Mouse (Mus musculus) hindbrain, embryonic 12.5 days (tissue): ENCODE results near the gene Pgf. TPM values are rescaled to one million over a fixed set of nuclear protein-coding genes. Genes with fewer than 3 reads are reported as not detected.
A peak's percentile ranks its signal among the peaks of the same experiment; 100 is the strongest.

Experiments used
- ATAC-seq: fragments of 200-750 bp; cut with Nextera tagmentation; 2 replicates; pipeline ENCODE4 v1.8.0; 2017; ENCODE audit warnings: moderate TSS enrichment; ENCODE audit not compliant: low FRiP score
- H3K27ac ChIP-seq: fragments of 300-500 bp; sonication (generic); 2 replicates; pipeline ENCODE4 v1.5.1; 2016; ENCODE audit warnings: mild to moderate bottlenecking
- H3K27me3 ChIP-seq: fragments of 300-500 bp; sonication (generic); 2 replicates; pipeline ENCODE4 v1.6.1; 2016; ENCODE audit warnings: mild to moderate bottlenecking
- H3K36me3 ChIP-seq: fragments of 300-500 bp; sonication (generic); 2 replicates; pipeline ENCODE4 v1.6.1; 2016; ENCODE audit warnings: mild to moderate bottlenecking
- H3K4me1 ChIP-seq: fragments of 300-500 bp; sonication (generic); 2 replicates; pipeline ENCODE4 v1.6.1; 2016
- H3K4me2 ChIP-seq: fragments of 300-500 bp; sonication (generic); replicated peaks from 2 replicates; pipeline ENCODE4 v1.6.1; 2016; ENCODE audit warnings: mild to moderate bottlenecking
- H3K4me3 ChIP-seq: fragments of 300-500 bp; sonication (generic); 2 replicates; pipeline ENCODE4 v1.5.1; 2016; ENCODE audit warnings: mild to moderate bottlenecking
- H3K9ac ChIP-seq: fragments of 300-500 bp; sonication (generic); 2 replicates; pipeline ENCODE4 v1.6.1; 2016; ENCODE audit warnings: mild to moderate bottlenecking, moderate library complexity
- H3K9me3 ChIP-seq: fragments of 300-500 bp; sonication (generic); replicated peaks from 2 replicates; pipeline ENCODE4 v1.6.1; 2016; ENCODE audit warnings: mild to moderate bottlenecking
- WGBS: fragments of 180-500 bp; shearing (Covaris S2); methylation state at CpG from one replicate; pipeline ENCODE4 v1.1.7; 2016; 5-methylcytosine and 5-hydroxymethylcytosine counted together
- polyA plus RNA-seq: library from polyadenylated mRNA; unstranded; fragments of >200 nt; fragmentation: Nextera tagmentation; extraction: Ambion mirVana; gene quantifications from 2 replicates; pipeline ENCODE4 v1.2.1, GENCODE M21; 2016

The Pgf gene
- polyA plus RNA-seq, 1 experiment from 2014 or later: 10.6 TPM

GRCm38 (mm10) chr12:85200929-85201829, 23.6 kb upstream of the Pgf start:
- H3K4me2 ChIP-seq: peak overlapping the region; percentile 24
- no peaks in the 10 kb centered on the region for H3K36me3 ChIP-seq
- H3K4me1 ChIP-seq: peaks cover 23% of the 10 kb centered on the region
- H3K4me3 ChIP-seq: no peak overlapping the region
- peak overlapping the region; percentile 36 for H3K9ac ChIP-seq
- ATAC-seq: peak; percentile 45
- 27% methylated on average over 24 of the region's 24 CpGs for WGBS
- peaks cover 10% of the 10 kb centered on the region; the same call in 1 of the 2 replicates for H3K27me3 ChIP-seq
- peak overlapping the region; percentile 53 for H3K27ac ChIP-seq
- H3K9me3 ChIP-seq: no peaks in the 10 kb centered on the region

GRCm38 (mm10) chr12:85199954-85200353, 22.4 kb upstream of the Pgf start:
- Histone ChIP-seq H3K27ac (no peak overlapping the region), H3K27me3 (peaks cover 10% of the 10 kb centered on the region; the same call in 1 of the 2 replicates), H3K9me3 (no peaks in the 10 kb centered on the region), H3K9ac (no peak overlapping the region), H3K4me2 (no peak overlapping the region), H3K36me3 (no peaks in the 10 kb centered on the region), H3K4me3 (no peak overlapping the region), H3K4me1 (peaks cover 25% of the 10 kb centered on the region)
- no peak for ATAC-seq
- 64% methylated on average over 1 of the region's 1 CpGs for WGBS

DNA sequence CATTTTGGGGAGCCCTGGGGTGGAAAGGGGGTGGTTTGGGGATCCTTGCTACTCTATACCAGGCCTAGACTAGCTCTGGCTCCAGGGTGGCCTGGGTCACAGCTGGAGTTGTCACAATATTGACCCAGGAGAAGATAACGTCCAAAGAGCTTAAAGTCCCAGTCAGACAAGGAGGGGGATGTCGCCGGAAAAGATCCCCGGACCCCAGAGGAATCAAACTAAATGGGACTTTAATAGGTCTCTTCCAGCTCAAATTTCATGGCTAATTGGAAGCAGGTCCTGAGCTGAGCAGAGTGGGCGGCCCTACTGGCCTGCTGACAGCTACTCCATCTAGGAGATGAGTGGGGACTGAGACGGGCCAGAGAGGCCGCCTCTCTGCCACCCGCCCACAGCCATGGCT, 20.3 kb upstream of the Pgf start:
- no peak overlapping the region for H3K4me2 ChIP-seq
- H3K36me3 ChIP-seq: no peaks in the 10 kb centered on the region
- peaks cover 10% of the 10 kb centered on the region; the same call in 1 of the 2 replicates for H3K27me3 ChIP-seq
- H3K9ac ChIP-seq: no peak overlapping the region
- H3K27ac ChIP-seq: no peak overlapping the region
- WGBS: 33% methylated on average over 8 of the region's 8 CpGs
- H3K4me1 ChIP-seq: peaks cover 33% of the 10 kb centered on the region
- no peak for ATAC-seq
- no peak overlapping the region for H3K4me3 ChIP-seq
- no peaks in the 10 kb centered on the region for H3K9me3 ChIP-seq

- Histone ChIP-seq H3K4me1 (peaks cover 38% of the 10 kb centered on the region), H3K36me3 (no peaks in the 10 kb centered on the region), H3K9me3 (no peaks in the 10 kb centered on the region), H3K27ac (no peak overlapping the region), H3K9ac (no peak overlapping the region), H3K27me3 (peaks cover 10% of the 10 kb centered on the region; the same call in 1 of the 2 replicates), H3K4me3 (no peak overlapping the region), H3K4me2 (no peak overlapping the region)
- WGBS: 67% methylated on average over 7 of the region's 7 CpGs
- ATAC-seq: no peak
These were observed 19.8 kb upstream of the Pgf start for GRCm38 (mm10) chr12:85197371-85197770.

DNA sequence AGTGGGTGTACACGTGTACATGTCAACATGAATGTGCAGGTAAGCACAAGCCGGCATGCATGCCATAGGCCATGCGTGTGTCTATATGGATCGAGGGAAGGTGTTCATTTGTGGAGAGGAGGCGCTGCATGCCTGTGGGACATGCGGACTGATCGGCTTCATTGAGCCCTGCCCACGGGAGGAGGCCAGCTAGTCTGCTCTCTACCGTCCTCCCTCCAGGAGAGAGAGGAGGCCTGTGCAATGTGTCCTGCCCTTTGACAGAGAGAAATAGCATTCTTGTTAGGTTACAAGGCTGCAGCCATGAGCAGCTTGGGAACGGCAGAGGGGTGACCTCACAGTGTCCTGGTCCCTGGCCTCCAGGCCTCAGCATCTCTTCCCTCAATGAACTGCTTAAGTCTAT, 18.6 kb upstream of the Pgf start:
- Histone ChIP-seq H3K4me1 (peaks cover 32% of the 10 kb centered on the region), H3K9ac (no peak overlapping the region), H3K27ac (no peak overlapping the region), H3K4me3 (no peak overlapping the region), H3K27me3 (peaks cover 10% of the 10 kb centered on the region; the same call in 1 of the 2 replicates), H3K36me3 (no peaks in the 10 kb centered on the region), H3K4me2 (no peak overlapping the region), H3K9me3 (no peaks in the 10 kb centered on the region)
- no peak for ATAC-seq
- WGBS: 83% methylated on average over 10 of the region's 10 CpGs

- no peak overlapping the region for H3K9ac ChIP-seq
- H3K27ac ChIP-seq: no peak overlapping the region
- H3K36me3 ChIP-seq: no peaks in the 10 kb centered on the region
- H3K4me3 ChIP-seq: no peak overlapping the region
- H3K27me3 ChIP-seq: peaks cover 8% of the 10 kb centered on the region; the same call in 1 of the 2 replicates
- 89% methylated on average over 5 of the region's 5 CpGs for WGBS
- H3K9me3 ChIP-seq: no peaks in the 10 kb centered on the region
- H3K4me1 ChIP-seq: peaks cover 24% of the 10 kb centered on the region
- no peak overlapping the region for H3K4me2 ChIP-seq
- ATAC-seq: no peak
These were observed 17.5 kb upstream of the Pgf start for GRCm38 (mm10) chr12:85195086-85195485.

- H3K9me3 ChIP-seq: no peaks in the 10 kb centered on the region
- no peak overlapping the region for H3K9ac ChIP-seq
- H3K4me3 ChIP-seq: no peak overlapping the region
- ATAC-seq: peak; percentile 17; the same call in 1 of the 2 replicates
- no peaks in the 10 kb centered on the region for H3K36me3 ChIP-seq
- WGBS: 58% methylated on average over 4 of the region's 4 CpGs
- H3K4me2 ChIP-seq: no peak overlapping the region
- H3K4me1 ChIP-seq: peaks cover 24% of the 10 kb centered on the region
- peaks cover 3% of the 10 kb centered on the region; the same call in 1 of the 2 replicates for H3K27me3 ChIP-seq
- no peak overlapping the region for H3K27ac ChIP-seq
These were observed 17.0 kb upstream of the Pgf start for GRCm38 (mm10) chr12:85194623-85195018.

- ATAC-seq: no peak
- Histone ChIP-seq H3K27ac (no peak overlapping the region), H3K36me3 (no peaks in the 10 kb centered on the region), H3K4me2 (no peak overlapping the region), H3K4me1 (peaks cover 24% of the 10 kb centered on the region), H3K9ac (no peak overlapping the region), H3K4me3 (no peak overlapping the region), H3K9me3 (no peaks in the 10 kb centered on the region), H3K27me3 (no peaks in the 10 kb centered on the region)
- WGBS: 89% methylated on average over 11 of the region's 11 CpGs
These were observed 16.5 kb upstream of the Pgf start for GRCm38 (mm10) chr12:85193923-85194622.

DNA sequence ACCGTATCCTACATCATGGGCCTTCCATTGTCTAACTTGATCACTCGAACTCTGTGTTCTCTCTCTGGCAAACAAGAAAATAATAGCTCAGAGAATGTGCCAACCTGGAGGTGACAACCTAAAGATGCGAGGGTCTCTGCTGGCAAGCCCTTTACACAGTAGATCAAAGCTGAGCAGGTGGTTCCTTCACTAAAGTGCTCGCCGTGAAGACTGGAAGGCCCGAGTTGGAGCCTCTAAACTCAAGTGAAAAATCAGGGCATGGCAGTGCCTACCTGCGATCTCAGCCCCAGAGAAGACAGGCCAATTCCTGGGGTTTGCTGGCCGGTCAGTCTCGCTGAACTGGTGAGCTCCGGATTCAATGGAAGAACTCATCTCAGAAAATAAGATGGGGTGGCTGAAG, 15.6 kb upstream of the Pgf start:
- ATAC-seq: no peak
- Histone ChIP-seq H3K4me1 (peaks cover 23% of the 10 kb centered on the region), H3K36me3 (no peaks in the 10 kb centered on the region), H3K4me2 (no peak overlapping the region), H3K9me3 (no peaks in the 10 kb centered on the region), H3K4me3 (no peak overlapping the region), H3K9ac (no peak overlapping the region), H3K27me3 (no peaks in the 10 kb centered on the region), H3K27ac (no peak overlapping the region)
- WGBS: 83% methylated on average over 10 of the region's 10 CpGs

GRCm38 (mm10) chr12:85192461-85193108, 15.0 kb upstream of the Pgf start:
- H3K4me3 ChIP-seq: no peak overlapping the region
- no peaks in the 10 kb centered on the region for H3K36me3 ChIP-seq
- no peak overlapping the region for H3K27ac ChIP-seq
- no peaks in the 10 kb centered on the region for H3K27me3 ChIP-seq
- WGBS: 32% methylated on average over 19 of the region's 19 CpGs
- no peak overlapping the region for H3K4me2 ChIP-seq
- no peak for ATAC-seq
- peaks cover 17% of the 10 kb centered on the region for H3K4me1 ChIP-seq
- H3K9me3 ChIP-seq: no peaks in the 10 kb centered on the region
- no peak overlapping the region for H3K9ac ChIP-seq

DNA sequence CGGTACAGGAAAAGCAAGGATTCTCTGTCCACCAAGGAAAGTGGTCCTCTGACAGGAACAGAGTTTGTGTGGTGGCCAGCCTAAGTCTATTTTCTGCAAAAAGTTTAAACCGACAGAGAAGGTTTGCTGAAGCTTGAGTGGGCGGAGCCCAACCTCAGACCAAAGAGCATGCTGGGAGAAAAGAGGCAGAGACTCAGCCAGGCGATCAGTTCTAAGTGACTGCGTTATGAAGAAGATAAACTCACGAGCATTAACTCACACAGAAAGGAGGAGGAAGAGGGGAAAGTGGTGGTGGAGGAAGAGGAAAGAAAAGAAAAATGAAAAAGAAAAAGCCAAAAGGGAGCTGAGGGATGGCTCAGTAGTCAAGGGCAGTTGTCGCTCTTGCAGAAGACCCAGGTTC, 12.7 kb upstream of the Pgf start:
- H3K9me3 ChIP-seq: no peaks in the 10 kb centered on the region
- peaks cover 17% of the 10 kb centered on the region for H3K4me1 ChIP-seq
- H3K27me3 ChIP-seq: 0 out of 2 replicates have a peak, but pooled peaks cover 2% of the 10 kb centered on the region
- H3K27ac ChIP-seq: no peak overlapping the region
- 81% methylated on average over 7 of the region's 7 CpGs for WGBS
- H3K4me3 ChIP-seq: no peak overlapping the region
- ATAC-seq: no peak
- H3K9ac ChIP-seq: no peak overlapping the region
- no peak overlapping the region for H3K4me2 ChIP-seq
- H3K36me3 ChIP-seq: no peaks in the 10 kb centered on the region

- Histone ChIP-seq H3K4me1 (peaks cover 14% of the 10 kb centered on the region), H3K27ac (no peak overlapping the region), H3K4me3 (no peak overlapping the region), H3K27me3 (peaks cover 12% of the 10 kb centered on the region), H3K4me2 (no peak overlapping the region), H3K9ac (no peak overlapping the region), H3K36me3 (no peaks in the 10 kb centered on the region), H3K9me3 (no peaks in the 10 kb centered on the region)
- ATAC-seq: no peak
- 75% methylated on average over 7 of the region's 7 CpGs for WGBS
These were observed 8.8 kb upstream of the Pgf start for GRCm38 (mm10) chr12:85186361-85186760.
